Mouse (Mus musculus) thymus, adult 2 months (tissue): ENCODE data around the gene Pde4d. TPM values are rescaled to one million over a fixed set of nuclear protein-coding genes. Genes with fewer than 3 reads are reported as not detected.

Experiments
- DNase-seq: peaks from one replicate; pipeline ENCODE4 v3.0.0; 2021
- H3K27ac ChIP-seq: fragments of 200-500 bp; 2 replicates; pipeline ENCODE4 v1.5.1; 2012; ENCODE audit warnings: low read length, control low read depth; ENCODE audit not compliant: control insufficient read depth, insufficient read depth
- H3K27me3 ChIP-seq: fragments of 200-500 bp; 2 replicates; pipeline ENCODE4 v1.6.1; 2012; ENCODE audit warnings: mild to moderate bottlenecking, low read length, moderate library complexity, mixed read lengths; ENCODE audit not compliant: control insufficient read depth, insufficient read depth
- H3K36me3 ChIP-seq: fragments of 200-500 bp; 2 replicates; pipeline ENCODE4 v1.6.1; 2012; ENCODE audit warnings: mild to moderate bottlenecking, low read length, moderate library complexity; ENCODE audit not compliant: control insufficient read depth, insufficient read depth
- H3K4me1 ChIP-seq: fragments of 200-500 bp; replicated peaks from 2 replicates; pipeline ENCODE4 v1.6.1; 2012; ENCODE audit warnings: low read length; ENCODE audit not compliant: control insufficient read depth, insufficient read depth
- H3K4me3 ChIP-seq: fragments of 200-500 bp; 2 replicates; pipeline ENCODE4 v1.5.1; 2012; ENCODE audit warnings: mild to moderate bottlenecking, low read length, control low read depth, moderate library complexity; ENCODE audit not compliant: control insufficient read depth, insufficient read depth
- CTCF ChIP-seq: fragments of 200-500 bp; IDR thresholded peaks from 2 replicates; pipeline ENCODE4 v1.5.1; 2012; ENCODE audit warnings: mild to moderate bottlenecking, control low read depth, low read length, moderate library complexity, borderline replicate concordance; ENCODE audit not compliant: control insufficient read depth, poor library complexity, insufficient read depth; ENCODE audit errors: extremely low read depth
- POLR2A ChIP-seq: fragments of 200-500 bp; IDR thresholded peaks from 2 replicates; pipeline ENCODE4 v1.6.1; 2012; ENCODE audit warnings: mild to moderate bottlenecking, low read length, control low read depth, moderate library complexity; ENCODE audit not compliant: control insufficient read depth, poor library complexity, insufficient read depth; ENCODE audit errors: extremely low read depth
- WGBS: fragments of 180-500 bp; shearing (Covaris S2); methylation state at CpG from one replicate; pipeline ENCODE4 v1.1.7; 2018; 5-methylcytosine and 5-hydroxymethylcytosine counted together
- polyA plus RNA-seq: library from polyadenylated mRNA; depleted of rRNA; stranded (reverse); fragments of >200 nt; gene quantifications from 2 replicates; pipeline ENCODE4 v1.2.3, GENCODE M21; 2012

The Pde4d gene
- polyA plus RNA-seq, 1 experiment, result 35.2 TPM

DNA sequence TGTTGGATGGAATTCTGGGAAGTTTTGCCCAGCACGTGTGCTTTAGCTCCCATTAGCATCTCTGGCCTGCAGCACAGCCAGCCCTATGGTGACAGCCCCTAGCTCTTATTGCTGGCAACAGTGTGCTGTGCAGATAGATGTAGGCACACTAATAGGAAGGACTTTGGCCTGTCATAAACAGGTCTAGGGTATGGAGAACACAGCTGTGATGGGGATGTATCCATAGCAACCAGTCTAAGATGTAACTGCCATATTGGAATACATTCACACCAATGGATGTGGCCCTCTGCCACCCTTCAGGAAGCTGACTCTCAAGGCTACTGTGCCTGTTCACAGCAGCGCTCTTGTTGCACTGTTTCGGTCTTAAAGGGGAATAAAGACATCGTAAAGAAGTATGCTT lies 1462.9 kb downstream of the Pde4d start:
- no peak for DNase-seq
- Histone ChIP-seq H3K4me1 (peaks cover 4% of the 10 kb centered on the region), H3K27ac (no peak overlapping the region), H3K36me3 (peaks cover 9% of the 10 kb centered on the region), H3K4me3 (no peak overlapping the region), H3K27me3 (no peaks in the 10 kb centered on the region)
- 96% methylated on average over 4 of the region's 4 CpGs for WGBS
- no peak for TF ChIP-seq CTCF
- TF ChIP-seq POLR2A, result no peak

DNA sequence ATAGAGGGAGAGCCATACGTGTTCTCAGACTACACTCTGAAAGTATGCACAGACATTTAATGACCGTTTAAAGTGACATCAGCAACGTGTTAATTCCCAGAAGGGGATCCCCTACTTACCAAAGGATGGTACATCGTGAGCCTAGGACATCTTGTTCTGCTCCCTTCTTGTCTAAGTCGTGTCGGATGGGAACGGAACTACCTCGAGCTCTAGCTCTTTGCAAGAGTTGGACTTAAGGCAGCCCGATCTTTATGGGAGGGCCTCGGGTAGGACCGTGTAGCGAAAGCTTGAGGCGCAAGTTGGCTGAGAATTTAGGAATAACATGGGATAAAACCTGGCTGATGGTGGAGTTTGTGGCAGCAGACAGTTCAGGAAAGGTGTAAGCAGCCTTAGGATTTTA lies 1464.5 kb downstream of the Pde4d start:
- no peak for DNase-seq
- 96% methylated on average over 13 of the region's 13 CpGs for WGBS
- Histone ChIP-seq H3K4me1 (no peaks in the 10 kb centered on the region), H3K36me3 (peaks cover 13% of the 10 kb centered on the region), H3K27me3 (no peaks in the 10 kb centered on the region), H3K4me3 (no peak overlapping the region), H3K27ac (no peak overlapping the region)
- TF ChIP-seq CTCF (no peak), POLR2A (no peak)

DNA sequence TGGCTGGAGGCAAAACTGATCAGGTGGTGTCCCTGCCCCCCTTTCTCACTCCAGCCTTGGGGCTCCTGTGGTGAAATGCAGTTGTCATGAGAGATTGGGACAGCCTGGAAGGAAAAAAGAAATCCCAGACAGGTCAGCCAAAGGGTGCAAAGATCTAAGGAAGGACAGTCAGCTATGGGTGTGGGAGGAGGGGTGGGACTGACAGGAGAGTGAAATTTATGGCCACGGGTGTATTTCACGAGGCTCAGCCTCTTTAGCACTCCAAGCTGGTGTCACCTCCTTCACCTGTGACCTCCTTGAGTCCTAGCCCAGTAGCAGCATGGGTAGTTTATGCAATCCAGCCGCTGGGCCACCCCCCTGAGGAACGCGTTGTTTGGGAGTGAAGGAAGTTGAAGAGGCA lies 1465.1 kb downstream of the Pde4d start:
- no peaks in the 10 kb centered on the region for H3K4me1 ChIP-seq
- DNase-seq, result no peak
- WGBS, result 85% methylated on average over 5 of the region's 5 CpGs

DNA sequence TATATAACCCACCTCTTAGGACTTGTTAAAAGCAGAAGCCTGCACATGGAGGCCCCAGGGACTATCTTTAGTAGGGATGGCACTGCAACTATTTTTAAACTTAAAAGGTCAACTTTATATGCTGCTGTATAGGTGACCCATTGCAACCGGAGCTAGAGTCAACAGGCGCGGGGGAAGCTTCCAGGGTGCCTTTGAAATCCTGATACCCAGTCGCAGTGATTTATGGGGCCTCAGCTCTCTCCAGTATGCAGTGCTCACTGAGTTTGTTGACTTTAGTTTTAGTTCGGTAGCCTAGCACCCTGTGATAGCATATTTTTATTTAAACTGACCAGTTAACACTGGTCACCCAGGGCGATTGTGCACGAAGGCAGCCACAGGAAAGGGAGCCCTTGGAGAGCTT lies 1465.8 kb downstream of the Pde4d start:
- H3K27me3 ChIP-seq, result no peaks in the 10 kb centered on the region
- DNase-seq, result no peak
- no peak overlapping the region for H3K27ac ChIP-seq
- TF ChIP-seq POLR2A (no peak), CTCF (no peak)
- H3K4me3 ChIP-seq, result no peak overlapping the region
- H3K4me1 ChIP-seq, result no peaks in the 10 kb centered on the region
- H3K36me3 ChIP-seq, result peaks cover 12% of the 10 kb centered on the region
- 96% methylated on average over 7 of the region's 7 CpGs for WGBS

More for the DNA sequence above, 1465.1 kb downstream of the Pde4d start:
- Histone ChIP-seq H3K27me3 (no peaks in the 10 kb centered on the region), H3K36me3 (peaks cover 13% of the 10 kb centered on the region), H3K4me3 (no peak overlapping the region), H3K27ac (no peak overlapping the region)
- TF ChIP-seq CTCF (no peak; the same call in 1 of the 2 replicates), POLR2A (no peak)

DNA sequence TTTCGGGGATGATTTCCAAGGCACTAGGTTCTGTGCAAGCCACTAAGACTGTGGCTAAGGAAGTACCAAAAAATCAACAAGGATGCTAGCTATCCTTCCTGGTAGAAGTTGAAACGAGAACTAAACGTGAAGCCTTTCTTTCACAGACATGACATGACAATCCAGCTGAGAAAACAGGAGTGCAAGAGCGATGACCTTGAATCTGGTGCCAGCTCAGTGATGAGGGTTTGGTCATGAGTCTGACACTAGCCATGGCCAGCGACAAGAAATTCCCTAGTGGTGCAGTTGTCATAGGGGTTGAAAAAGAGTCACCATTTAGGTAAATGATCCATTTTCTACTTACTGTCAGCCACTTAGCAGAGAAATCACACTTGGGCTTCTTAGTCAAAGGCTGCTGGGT lies 1466.2 kb downstream of the Pde4d start:
- TF ChIP-seq CTCF (no peak), POLR2A (no peak)
- DNase-seq, result no peak
- Histone ChIP-seq H3K27ac (no peak overlapping the region), H3K27me3 (no peaks in the 10 kb centered on the region), H3K36me3 (peaks cover 7% of the 10 kb centered on the region), H3K4me3 (no peak overlapping the region), H3K4me1 (peaks cover under 1% of the 10 kb centered on the region; the same call in 1 of the 2 replicates)
- WGBS, result 84% methylated on average over 5 of the region's 5 CpGs

DNA sequence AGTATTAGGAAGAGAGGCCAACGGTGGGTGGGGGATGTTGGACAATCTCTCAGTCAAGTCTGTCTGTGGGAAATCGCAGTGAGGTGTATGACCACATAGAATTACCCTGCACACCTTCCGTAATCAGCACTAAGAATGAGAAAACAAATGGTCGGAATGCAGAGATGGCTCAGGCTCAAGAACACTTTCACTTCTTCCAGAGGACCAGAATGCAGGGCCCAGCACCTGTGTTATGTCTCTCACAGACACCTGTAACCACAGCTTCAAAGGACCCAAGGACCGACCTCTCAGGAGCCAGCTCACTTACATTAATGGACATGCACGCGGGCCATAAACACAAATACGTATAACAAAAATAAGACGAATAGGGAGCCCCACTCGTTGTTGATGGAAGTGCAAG lies 1467.8 kb downstream of the Pde4d start:
- Histone ChIP-seq H3K27ac (no peak overlapping the region), H3K4me3 (no peak overlapping the region), H3K27me3 (no peaks in the 10 kb centered on the region), H3K4me1 (peaks cover 8% of the 10 kb centered on the region; the same call in 1 of the 2 replicates), H3K36me3 (peaks cover 5% of the 10 kb centered on the region; the same call in 1 of the 2 replicates)
- 94% methylated on average over 10 of the region's 10 CpGs for WGBS
- TF ChIP-seq POLR2A, result no peak
- no peak for TF ChIP-seq CTCF
- no peak for DNase-seq

DNA sequence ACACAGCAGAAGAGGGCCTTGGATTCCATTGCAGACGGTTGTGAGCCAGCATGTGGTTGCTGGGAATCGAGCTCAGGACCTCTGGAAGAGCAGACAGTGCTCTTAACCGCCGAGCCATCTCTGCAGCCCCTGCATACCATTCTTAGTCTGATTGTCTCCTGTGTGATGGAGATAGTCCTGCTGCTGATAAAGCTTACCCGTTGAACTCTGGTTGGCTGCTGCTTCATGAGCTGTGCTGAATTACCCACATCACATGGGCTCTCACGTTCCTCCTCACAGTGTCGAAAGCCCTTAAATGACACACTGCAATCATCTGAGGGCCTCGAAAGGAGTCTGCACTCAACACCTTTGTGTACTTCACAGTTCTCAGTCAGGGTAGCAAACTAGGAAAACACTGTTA lies 1468.9 kb downstream of the Pde4d start:
- Histone ChIP-seq H3K36me3 (peaks cover 5% of the 10 kb centered on the region; the same call in 1 of the 2 replicates), H3K27ac (no peak overlapping the region), H3K4me1 (peaks cover 10% of the 10 kb centered on the region), H3K4me3 (no peak overlapping the region), H3K27me3 (no peaks in the 10 kb centered on the region)
- no peak for TF ChIP-seq POLR2A
- TF ChIP-seq CTCF, result no peak
- 87% methylated on average over 8 of the region's 8 CpGs for WGBS
- DNase-seq, result no peak
